Mouse (Mus musculus) G1E-ER4 (cell line): ENCODE measurements around the gene 1700020D05Rik. TPM values are rescaled to one million over a fixed set of nuclear protein-coding genes. Genes with fewer than 3 reads are reported as not detected.

Source experiments
- GATA1 ChIP-seq: IDR thresholded peaks from one replicate; pipeline ENCODE4 v1.8.0; 2012; ENCODE audit warnings: low read length, inconsistent platforms
- polyA plus RNA-seq: library from polyadenylated mRNA; stranded (reverse); fragments of >175 nt; gene quantifications from 2 replicates; pipeline ENCODE4 v1.2.3, GENCODE M21; 2012

The 1700020D05Rik gene
- 0.10 and 0.17 TPM in 2 replicates for polyA plus RNA-seq

DNA sequence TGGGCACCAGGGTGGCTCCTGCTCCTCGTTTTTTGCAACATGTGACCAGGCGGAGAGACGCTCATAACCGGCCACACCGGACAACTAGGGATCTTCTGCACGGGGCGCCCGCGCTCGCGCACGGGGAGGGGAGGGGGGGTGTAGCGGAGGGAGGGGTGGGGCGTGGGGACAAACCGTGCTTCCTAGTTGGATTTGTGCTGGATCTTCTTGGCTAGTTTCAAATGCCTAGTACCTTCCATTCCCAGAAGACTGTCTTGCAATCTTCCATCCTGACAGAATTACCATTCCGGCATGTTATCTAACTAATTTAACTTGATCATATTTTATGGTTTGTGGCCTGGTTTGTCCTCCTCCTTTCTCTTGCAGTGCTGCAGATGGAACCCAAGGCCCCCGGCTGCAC lies at the start of gene 1700020D05Rik:
Gene 1700020D05Rik, minus strand, starts transcription at position 101 of the 400 bp plus-strand sequence.
- TF ChIP-seq GATA1, result no peak

DNA sequence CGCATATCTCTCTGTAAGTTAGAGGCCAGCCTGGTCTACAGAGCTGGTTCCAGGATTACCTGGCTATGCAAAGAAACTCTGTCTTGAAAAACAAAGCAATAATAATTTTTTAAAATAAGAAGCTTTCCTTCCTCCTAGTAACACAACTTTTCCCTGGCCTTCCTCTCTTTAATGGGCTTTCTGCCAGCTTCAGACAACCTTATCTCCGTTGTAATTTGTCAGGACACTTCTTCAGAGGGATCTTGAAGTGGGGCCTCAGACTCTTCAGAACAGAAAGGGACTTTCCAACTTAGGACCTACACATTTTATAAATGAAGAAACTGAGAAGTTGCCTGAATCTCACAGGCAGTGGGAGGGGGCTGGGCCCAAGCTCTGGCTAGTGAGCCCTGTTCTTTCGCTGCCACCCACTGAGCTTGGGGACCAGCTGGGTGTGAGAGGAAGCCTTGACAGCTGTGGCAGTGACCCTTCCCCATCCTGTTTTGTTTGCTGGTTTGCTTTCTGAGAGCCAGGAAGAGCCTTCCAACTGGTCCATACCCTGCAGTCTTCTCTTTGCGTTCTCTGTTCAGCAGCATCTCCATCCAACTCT lies 44.0 kb upstream of the 1700020D05Rik start:
- TF ChIP-seq GATA1, result no peak

- no peak for TF ChIP-seq GATA1
Observed at GRCm38 (mm10) chr19:5544031-5544430, 40.4 kb upstream of the 1700020D05Rik start.

GRCm38 (mm10) chr19:5543362-5543761 lies 39.8 kb upstream of the 1700020D05Rik start:
- no peak for TF ChIP-seq GATA1

GRCm38 (mm10) chr19:5538786-5539185 lies 35.2 kb upstream of the 1700020D05Rik start:
- TF ChIP-seq GATA1, result no peak

DNA sequence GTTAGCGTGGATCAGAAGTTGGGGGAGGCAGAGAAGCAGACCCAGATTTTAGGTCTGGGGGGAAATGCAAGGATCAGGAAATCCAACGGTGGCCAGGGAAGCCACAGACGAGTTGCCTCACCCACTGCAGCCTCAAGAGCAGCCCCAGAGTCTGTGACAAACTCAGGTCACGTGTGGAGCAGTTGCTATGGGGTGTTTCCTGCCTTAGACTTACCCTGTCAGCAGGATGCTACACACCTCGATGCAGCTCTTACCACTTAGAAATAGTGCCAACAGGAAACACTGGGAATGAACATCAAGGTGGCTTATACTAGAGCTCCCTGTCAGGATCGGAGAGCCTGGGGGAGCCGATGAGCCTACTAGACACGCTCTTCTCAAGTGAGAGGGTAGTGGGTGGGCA lies 28.9 kb upstream of the 1700020D05Rik start:
- no peak for TF ChIP-seq GATA1

DNA sequence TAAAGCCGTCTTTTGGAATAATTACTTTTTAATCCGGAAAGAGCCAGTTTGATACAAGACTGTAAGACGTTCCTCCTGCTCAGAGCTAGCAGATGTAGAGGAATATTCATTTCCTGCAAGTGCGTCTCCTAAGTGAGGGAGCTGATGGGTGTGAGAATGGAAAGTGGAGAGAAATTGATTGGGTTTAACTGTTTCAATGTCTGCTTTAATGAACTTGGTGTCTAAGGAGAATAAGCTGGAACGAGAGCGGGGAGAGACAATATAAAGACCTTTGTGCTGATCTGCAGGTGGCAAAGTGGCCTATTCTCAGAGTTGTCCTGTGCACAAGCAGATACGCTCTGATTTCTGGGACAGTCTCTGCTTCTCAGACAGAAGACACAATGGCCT lies 26.5 kb upstream of the 1700020D05Rik start:
- no peak for TF ChIP-seq GATA1

GRCm38 (mm10) chr19:5529325-5530137 lies 25.9 kb upstream of the 1700020D05Rik start:
- TF ChIP-seq GATA1, result no peak

- TF ChIP-seq GATA1, result no peak
Observed at GRCm38 (mm10) chr19:5525204-5525603, 21.6 kb upstream of the 1700020D05Rik start.

DNA sequence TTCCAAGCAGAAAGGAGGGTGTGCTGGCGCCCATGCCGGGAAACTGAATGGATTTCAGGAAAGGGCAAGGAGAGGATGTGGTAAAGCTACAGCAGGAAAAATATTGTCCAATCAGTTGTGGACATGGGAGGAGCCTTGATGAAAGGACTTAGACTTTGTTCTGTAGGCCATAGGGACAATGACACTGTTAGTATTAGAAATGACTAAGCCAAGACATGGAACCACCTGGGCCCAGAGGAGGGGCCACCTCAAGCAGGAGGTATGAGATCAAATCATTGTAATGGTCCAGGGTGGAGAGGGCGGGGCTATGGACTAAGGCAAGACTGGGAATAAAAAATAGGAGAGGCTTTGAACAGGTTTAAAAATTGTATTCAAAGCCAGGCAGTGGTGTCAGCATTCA lies 15.1 kb upstream of the 1700020D05Rik start:
- TF ChIP-seq GATA1, result no peak

GRCm38 (mm10) chr19:5516906-5517505 lies 13.4 kb upstream of the 1700020D05Rik start:
- TF ChIP-seq GATA1, result no peak

- TF ChIP-seq GATA1, result no peak
Observed at GRCm38 (mm10) chr19:5515840-5516777, 12.5 kb upstream of the 1700020D05Rik start.

- TF ChIP-seq GATA1, result no peak
Observed at GRCm38 (mm10) chr19:5513005-5513349, 9.4 kb upstream of the 1700020D05Rik start.

DNA sequence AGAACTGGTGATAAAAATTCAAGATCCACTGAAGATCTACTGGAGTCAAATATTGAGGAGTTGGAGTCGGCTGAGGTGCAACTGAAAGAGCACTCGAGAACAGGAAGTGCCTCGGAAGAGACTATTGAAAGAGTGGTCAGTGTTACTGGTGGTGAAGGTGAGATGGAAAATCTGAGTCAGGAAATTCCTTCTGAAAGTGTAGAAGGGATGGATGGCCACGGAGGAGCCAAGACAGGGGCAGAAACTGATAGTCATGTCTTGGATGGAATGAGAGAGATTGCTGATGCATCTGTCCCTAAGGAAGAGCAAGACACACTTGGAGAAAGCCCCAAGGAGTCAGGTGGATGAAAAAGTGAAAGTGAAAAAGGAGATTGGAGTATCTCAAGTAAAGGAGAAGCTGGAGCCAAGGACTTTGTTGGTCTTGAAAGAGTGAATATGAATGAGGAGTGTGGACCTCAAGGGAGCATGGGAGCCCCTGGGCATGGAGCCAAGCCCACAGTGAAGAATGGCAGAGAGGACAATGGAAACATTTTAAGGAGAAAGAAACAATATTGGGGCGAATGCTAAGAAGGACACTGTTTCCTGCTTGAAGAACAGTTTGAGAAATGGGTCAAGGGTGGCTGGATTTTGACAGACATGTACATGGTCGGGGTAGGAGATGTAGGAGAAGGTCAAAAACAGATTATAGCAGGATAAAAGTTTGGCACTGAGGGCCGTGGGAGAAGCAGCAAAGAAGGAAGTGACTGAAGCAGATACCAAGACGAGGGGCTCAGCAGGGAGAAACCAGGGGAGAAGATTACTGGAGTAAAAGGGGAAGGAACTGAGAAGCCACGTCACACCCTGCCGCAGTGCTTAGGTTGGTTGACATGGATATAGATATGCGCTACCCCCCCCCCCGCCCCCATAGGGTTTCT lies 8.8 kb upstream of the 1700020D05Rik start:
- TF ChIP-seq GATA1, result no peak
